Mouse (Mus musculus) naive thymus-derived CD4-positive, alpha-beta T cell, adult 2 months (primary cell): ENCODE measurements around the gene Trank1.

Experiments
- DNase-seq: peaks from one replicate; pipeline ENCODE4 v3.0.0-alpha.2; 2011; ENCODE audit warnings: low read depth

Gene Trank1

DNA sequence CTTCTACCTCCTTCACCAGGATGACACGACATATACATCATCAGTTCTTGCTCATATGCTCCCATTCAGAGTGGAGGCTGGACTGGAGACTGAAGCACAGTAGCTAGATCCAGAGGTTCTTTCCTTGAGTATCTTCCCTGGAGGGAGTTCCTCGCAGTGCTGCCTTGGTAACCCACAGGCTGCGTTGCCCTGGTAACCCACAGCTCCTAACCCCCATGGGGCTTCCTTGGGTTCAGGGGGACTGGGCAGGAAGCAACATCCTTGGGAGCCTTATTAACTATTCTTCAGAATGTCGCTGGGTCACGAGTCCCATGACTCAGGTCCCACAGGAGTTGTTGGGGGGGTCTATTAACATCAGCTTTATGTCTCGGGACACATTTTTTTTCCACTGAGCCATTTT lies 113.6 kb downstream of the Trank1 start:
- no peak for DNase-seq

DNA sequence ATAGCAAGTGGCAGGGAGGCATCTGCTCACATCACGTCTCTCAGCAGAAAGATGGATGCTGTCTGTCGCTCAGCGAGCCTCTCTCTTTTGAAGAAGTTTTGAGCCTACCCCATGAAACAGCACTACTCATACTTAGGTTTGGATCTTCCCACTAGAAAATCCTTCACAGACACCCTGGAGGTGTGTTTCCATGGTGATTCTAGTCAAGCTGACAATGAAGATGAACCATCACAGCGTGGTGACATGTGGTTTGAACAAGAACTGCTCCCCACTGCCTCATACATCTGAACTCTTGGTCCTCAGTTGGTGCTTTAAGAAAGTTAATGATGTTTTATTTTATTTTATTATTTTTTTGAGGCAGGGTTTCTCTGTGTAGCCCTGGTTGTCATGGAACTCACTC lies 114.4 kb downstream of the Trank1 start:
- DNase-seq = no peak

GRCm38 (mm10) chr9:111427891-111428555 lies 116.5 kb downstream of the Trank1 start:
- DNase-seq = no peak

DNA sequence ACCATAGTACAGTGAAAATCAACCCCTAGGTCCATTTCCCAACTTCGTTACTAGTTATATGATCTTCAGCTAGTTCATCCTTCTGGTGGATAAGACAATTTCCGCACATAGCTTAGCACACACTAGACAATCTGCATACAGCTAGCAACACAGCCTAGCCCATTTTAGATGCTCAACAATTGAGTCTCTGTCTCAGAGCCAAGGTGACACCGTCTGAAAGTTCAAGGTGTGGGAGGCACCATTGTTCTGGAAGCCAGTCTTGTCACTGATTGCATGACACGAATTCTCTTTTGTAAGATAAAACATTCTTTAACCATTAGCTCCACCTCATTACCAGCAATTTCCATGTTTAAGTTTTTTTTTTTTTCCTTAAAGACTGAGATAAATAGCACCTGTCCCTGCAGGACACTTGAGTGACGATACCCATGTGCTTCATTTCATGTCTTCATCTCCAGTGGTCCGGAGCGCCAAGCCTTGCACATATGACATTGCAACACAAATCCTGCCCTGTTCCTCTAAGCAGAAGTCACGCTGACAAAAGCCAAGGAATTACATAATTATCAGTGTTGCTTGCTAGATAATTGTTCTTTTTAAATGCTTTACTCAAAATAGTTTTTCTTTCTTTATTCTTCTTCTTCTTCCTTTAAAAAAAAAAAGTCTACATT lies 117.3 kb downstream of the Trank1 start:
- DNase-seq = no peak

- no peak for DNase-seq
These were observed 117.8 kb downstream of the Trank1 start for GRCm38 (mm10) chr9:111429363-111429750.

DNA sequence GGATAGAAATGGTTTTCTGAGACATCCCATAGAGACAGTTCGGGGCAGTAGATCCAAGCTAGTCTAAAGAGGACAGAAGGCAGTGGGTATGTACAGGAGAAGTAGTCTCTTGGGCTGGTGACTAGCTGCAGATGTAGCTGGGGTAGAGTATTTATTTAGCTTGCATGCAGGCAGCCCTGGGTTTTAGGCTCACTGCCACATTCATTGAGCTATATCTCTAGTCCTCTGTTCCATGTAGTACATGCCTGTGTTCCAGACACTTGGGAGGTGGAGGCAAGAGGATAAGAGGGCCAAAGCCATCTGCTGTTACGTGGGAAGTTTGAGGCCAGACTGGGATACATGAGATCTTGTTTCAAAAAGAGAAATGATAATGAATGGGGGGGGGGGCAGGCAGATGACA lies 123.9 kb downstream of the Trank1 start:
- no peak for DNase-seq

- DNase-seq = no peak
These were observed 127.6 kb downstream of the Trank1 start, which contains the start of gene Dclk3 for GRCm38 (mm10) chr9:111438904-111439835. TSS of gene Dclk3 (plus strand) at chr9:111439081.

- DNase-seq = no peak
These were observed 128.3 kb downstream of the Trank1 start for GRCm38 (mm10) chr9:111439836-111440201.

DNA sequence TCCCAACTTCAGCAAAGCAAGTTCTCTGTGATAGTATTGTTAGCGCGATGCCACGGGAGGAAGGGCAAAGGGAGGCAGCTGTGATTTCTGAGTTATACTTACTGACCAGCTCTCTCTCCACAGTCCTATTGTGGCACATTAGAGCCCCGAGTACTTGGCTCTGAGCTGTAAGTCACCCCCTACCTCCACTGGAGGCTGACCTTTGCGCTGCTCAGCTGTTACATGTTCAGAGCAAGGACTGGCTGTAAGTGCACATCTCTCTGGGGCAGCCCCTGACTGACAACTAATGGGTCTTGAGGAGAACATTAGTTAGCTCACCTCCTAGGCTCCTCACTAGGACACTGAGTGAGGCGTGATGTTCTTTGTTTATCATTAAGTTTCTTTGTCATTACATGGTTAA lies 128.9 kb downstream of the Trank1 start:
- DNase-seq = no peak

GRCm38 (mm10) chr9:111441151-111441550 lies 129.6 kb downstream of the Trank1 start:
- no peak for DNase-seq
